Comparison of ENCODE assay signal across 29 mouse cellular contexts in the genomic region with DNA sequence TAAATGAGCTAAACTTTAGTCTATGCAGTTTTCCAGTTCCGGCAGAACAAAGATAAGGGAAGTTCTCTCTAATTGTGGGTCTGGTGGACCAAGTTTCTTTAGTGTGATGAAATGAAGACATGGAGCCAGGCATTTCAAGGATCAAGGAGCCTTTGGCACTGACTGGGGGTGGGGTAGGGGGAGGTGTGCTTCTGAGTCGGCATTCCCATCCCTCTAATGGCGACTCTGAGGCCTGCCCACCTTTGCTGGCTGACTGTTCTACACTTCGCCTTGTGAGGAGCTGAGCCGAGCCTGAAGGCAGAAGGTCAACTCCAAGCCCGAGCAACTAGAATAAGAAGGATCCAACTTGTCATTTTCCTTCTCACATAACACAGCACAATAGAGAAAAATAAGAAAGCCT. TPM values are rescaled to one million over a fixed set of nuclear protein-coding genes. Genes with fewer than 3 reads are reported as not detected.
DNase-seq lines count a peak whose midpoint lies in the region; ATAC-seq and TF ChIP-seq lines count a peak whose summit lies in the region.
"Had no signal": no experiment of that assay in that cellular context is flagged by ENCODE, and none has a peak within 500 bp of the region (broad histone marks: within the 10 kb centered on the region; RNA-seq: fewer than 3 reads in every experiment).

No protein-coding gene starts in this region.

- no peak for ATAC-seq in intestine, embryonic 14.5 days (replicated peaks; ENCODE audit: low FRiP score, low TSS enrichment, low read depth)
- no peak for ATAC-seq in intestine, embryonic 16.5 days
- ATAC-seq in intestine, postnatal 0 days: no peak
- ATAC-seq: forebrain, embryonic 16.5 days; hindbrain, embryonic 16.5 days had no signal

- no peak for TF ChIP-seq POLR2A in embryonic fibroblast, embryonic 13.5 days (IDR thresholded peaks at IDR 0.05; ENCODE audit: low read depth, low read length)
- peak; percentile 59 for TF ChIP-seq POLR2A in myocyte (IDR thresholded peaks at IDR 0.05; ENCODE audit: insufficient read length, low read depth)

- no peak overlapping the region for H3K27ac ChIP-seq in intestine, embryonic 14.5 days (ENCODE audit: low read depth)
- H3K27ac ChIP-seq in intestine, embryonic 16.5 days (ENCODE audit: low read length): no peak overlapping the region
- peak overlapping the region; percentile 20; the same call in 1 of the 2 replicates for H3K27ac ChIP-seq in embryonic fibroblast, embryonic 13.5 days (ENCODE audit: insufficient read depth, low read length)
- no peak overlapping the region for H3K27ac ChIP-seq in intestine, postnatal 0 days (ENCODE audit: low read depth, low read length)
- H3K27ac ChIP-seq: heart, embryonic 15.5 days; midbrain, embryonic 12.5 days had no signal

- intact Hi-C loops in left cerebral cortex, postnatal 25 days (cut with DNase I): no loop called here

- peak overlapping the region; percentile 1 for H3K4me2 ChIP-seq in intestine, embryonic 14.5 days (ENCODE audit: low read length)
- no peak overlapping the region for H3K4me2 ChIP-seq in intestine, embryonic 16.5 days (ENCODE audit: low read depth, low read length)
- H3K4me2 ChIP-seq in myocyte (ENCODE audit: low read depth): peak overlapping the region; percentile 100
- H3K4me2 ChIP-seq in intestine, postnatal 0 days (replicated peaks; ENCODE audit: low read depth): no peak overlapping the region
- H3K4me2 ChIP-seq: heart, embryonic 15.5 days; midbrain, embryonic 12.5 days had no signal

- no peaks in the 10 kb centered on the region for H3K36me3 ChIP-seq in intestine, embryonic 14.5 days (ENCODE audit: control insufficient read depth, insufficient read depth, low read length)
- H3K36me3 ChIP-seq in intestine, embryonic 16.5 days (ENCODE audit: control insufficient read depth, insufficient read depth, low read length): no peaks in the 10 kb centered on the region
- no peaks in the 10 kb centered on the region for H3K36me3 ChIP-seq in myocyte (ENCODE audit: control insufficient read depth, insufficient read depth)
- H3K36me3 ChIP-seq in intestine, postnatal 0 days (ENCODE audit: control insufficient read depth, insufficient read depth): no peaks in the 10 kb centered on the region
- H3K36me3 ChIP-seq: heart, embryonic 15.5 days; midbrain, embryonic 12.5 days had no signal

- DNase-seq in intestine, embryonic 14.5 days (ENCODE audit: low spot score): no peak
- peak; percentile 51 for DNase-seq in 3134 (ENCODE audit: extremely low read depth, insufficient read length, low spot score)
- DNase-seq in cerebellum, postnatal 14 days: no peak
- no peak for DNase-seq in left cerebral cortex, postnatal 25 days (ENCODE audit: low spot score in 2 of 2)
- DNase-seq: adrenal gland, adult 2 months; B cell, adult 2 months; cerebellum, adult 9-10 months; embryo, embryonic 11 days; heart, adult 18-20 months; heart, postnatal 4 days; liver; lung, postnatal 10 days; thymus, postnatal 14 days had no signal

- H3K27me3 ChIP-seq in intestine, embryonic 14.5 days (replicated peaks; ENCODE audit: control insufficient read depth, insufficient read depth, low read length): peaks cover 99% of the 10 kb centered on the region
- peaks cover 86% of the 10 kb centered on the region for H3K27me3 ChIP-seq in intestine, embryonic 16.5 days (replicated peaks; ENCODE audit: control insufficient read depth, insufficient read depth, low read length)
- no peaks in the 10 kb centered on the region for H3K27me3 ChIP-seq in myocyte (ENCODE audit: control insufficient read depth, insufficient read depth, insufficient read length)
- H3K27me3 ChIP-seq in intestine, postnatal 0 days (replicated peaks; ENCODE audit: control insufficient read depth, insufficient read depth, low read length): peaks cover 96% of the 10 kb centered on the region

- no peak overlapping the region for H3K4me3 ChIP-seq in intestine, embryonic 14.5 days (ENCODE audit: low read depth, low read length)
- H3K4me3 ChIP-seq in intestine, embryonic 16.5 days (ENCODE audit: low read length): no peak overlapping the region
- no peak overlapping the region for H3K4me3 ChIP-seq in embryonic fibroblast, embryonic 13.5 days (ENCODE audit: insufficient read depth, low read length)
- peak overlapping the region; percentile 85 for H3K4me3 ChIP-seq in myocyte
- H3K4me3 ChIP-seq in intestine, postnatal 0 days (ENCODE audit: low read depth, low read length): no peak overlapping the region
- H3K4me3 ChIP-seq: heart, embryonic 15.5 days; midbrain, embryonic 12.5 days had no signal

- H3K79me2 ChIP-seq in myocyte (ENCODE audit: control insufficient read depth, insufficient read depth): peaks cover 95% of the 10 kb centered on the region

- H3K9me3 ChIP-seq in intestine, embryonic 14.5 days (ENCODE audit: control insufficient read depth, low read length): no peaks in the 10 kb centered on the region
- no peaks in the 10 kb centered on the region for H3K9me3 ChIP-seq in intestine, embryonic 16.5 days (ENCODE audit: control insufficient read depth, low read length)
- no peaks in the 10 kb centered on the region for H3K9me3 ChIP-seq in intestine, postnatal 0 days (ENCODE audit: control insufficient read depth)
- H3K9me3 ChIP-seq: heart, embryonic 15.5 days; midbrain, embryonic 12.5 days had no signal

- H3K9ac ChIP-seq in intestine, embryonic 14.5 days (ENCODE audit: low read length): no peak overlapping the region
- H3K9ac ChIP-seq in intestine, embryonic 16.5 days (ENCODE audit: low read depth, low read length): no peak overlapping the region
- no peak overlapping the region for H3K9ac ChIP-seq in intestine, postnatal 0 days (ENCODE audit: low read depth, low read length)
- H3K9ac ChIP-seq: heart, embryonic 15.5 days; midbrain, embryonic 12.5 days had no signal

- TF ChIP-seq CTCF in embryonic fibroblast, embryonic 13.5 days (IDR thresholded peaks at IDR 0.05; ENCODE audit: borderline replicate concordance, insufficient read depth, low read length): no peak
- no peak for TF ChIP-seq CTCF in intestine, postnatal 0 days (IDR thresholded peaks at IDR 0.05; ENCODE audit: low read depth)

- peak overlapping the region; percentile 11 for H3ac ChIP-seq in myocyte (ENCODE audit: control insufficient read depth, insufficient read length)

- peaks cover 4% of the 10 kb centered on the region; the same call in 1 of the 2 replicates for H3K4me1 ChIP-seq in intestine, embryonic 14.5 days (replicated peaks; ENCODE audit: control insufficient read depth, insufficient read depth, low read length)
- H3K4me1 ChIP-seq in intestine, embryonic 16.5 days (ENCODE audit: control insufficient read depth, insufficient read depth, low read length): peaks cover 10% of the 10 kb centered on the region; the same call in 1 of the 2 replicates
- no peaks in the 10 kb centered on the region for H3K4me1 ChIP-seq in embryonic fibroblast, embryonic 13.5 days (ENCODE audit: control insufficient read depth, insufficient read depth, low read length)
- H3K4me1 ChIP-seq in intestine, postnatal 0 days (replicated peaks; ENCODE audit: control insufficient read depth, insufficient read depth, low read length): no peaks in the 10 kb centered on the region

- WGBS in intestine, embryonic 14.5 days: 1% methylated on average over 6 of the region's 6 CpGs
- WGBS in intestine, embryonic 16.5 days: 4% methylated on average over 6 of the region's 6 CpGs
- 5% methylated on average over 6 of the region's 6 CpGs for WGBS in intestine, postnatal 0 days

RNA-seq across cellular contexts. Expression of gene Hoxc10, which starts 4.9 kb away (rescaled TPM):
- polyA plus RNA-seq in intestine, embryonic 14.5 days (2014; fragmentation: Nextera tagmentation; extraction: Ambion mirVana): 2.6 and 3.1 TPM in 2 replicates
- 1.1 and 1.3 TPM in 2 replicates for polyA plus RNA-seq in intestine, embryonic 16.5 days (2015; fragmentation: Nextera tagmentation; extraction: Ambion mirVana)
- polyA plus RNA-seq in embryonic fibroblast, embryonic 13.5 days (2011; ENCODE audit: insufficient read length, low read depth, missing spikeins): 7.3 and 16.6 TPM in 2 replicates
- 43.5 TPM for polyA plus RNA-seq in myocyte (2012; fragmentation: generic; extraction: Trizol)
- polyA plus RNA-seq in intestine, postnatal 0 days (2015; fragmentation: Nextera tagmentation; extraction: Ambion mirVana): 0.25 TPM in 1 of 2 replicates, not detected in the other
- not detected for total RNA-seq in left cerebral cortex, postnatal 25 days (2021)
- total RNA-seq: heart, adult 18-20 months; heart, postnatal 4 days; layer of hippocampus, postnatal 10 days; left cerebral cortex, adult 8-10 months; megakaryocyte progenitor cell, adult 5-6 weeks; monocyte, adult 5-6 weeks had no signal
- polyA plus RNA-seq: adrenal gland, adult 2 months; embryonic facial prominence, embryonic 14.5 days; forebrain, embryonic 16.5 days; heart, embryonic 15.5 days; hindbrain, embryonic 16.5 days; liver, embryonic 16.5 days; midbrain, embryonic 12.5 days; small intestine, adult 2 months had no signal

RNA-seq across cellular contexts. Expression of gene Hoxc5, which starts 5.5 kb away (rescaled TPM):
- 12.2 and 14.1 TPM in 2 replicates for polyA plus RNA-seq in intestine, embryonic 14.5 days (2014; fragmentation: Nextera tagmentation; extraction: Ambion mirVana)
- polyA plus RNA-seq in intestine, embryonic 16.5 days (2015; fragmentation: Nextera tagmentation; extraction: Ambion mirVana): 6.8 and 7.2 TPM in 2 replicates
- polyA plus RNA-seq in embryonic fibroblast, embryonic 13.5 days (2011; ENCODE audit: insufficient read length, low read depth, missing spikeins): 7.6 and 11.0 TPM in 2 replicates
- 1.2 TPM for polyA plus RNA-seq in myocyte (2012; fragmentation: generic; extraction: Trizol)
- polyA plus RNA-seq in intestine, postnatal 0 days (2015; fragmentation: Nextera tagmentation; extraction: Ambion mirVana): 3.4 and 3.9 TPM in 2 replicates
- not detected for total RNA-seq in left cerebral cortex, postnatal 25 days (2021)
- total RNA-seq: heart, postnatal 4 days; layer of hippocampus, postnatal 10 days; left cerebral cortex, adult 8-10 months; megakaryocyte progenitor cell, adult 5-6 weeks; monocyte, adult 5-6 weeks had no signal
- polyA plus RNA-seq: forebrain, embryonic 16.5 days; midbrain, embryonic 12.5 days had no signal

RNA-seq across cellular contexts. Expression of gene Hoxc11, which starts 7.5 kb away (rescaled TPM):
- 0.11 TPM in 2 replicates for polyA plus RNA-seq in intestine, embryonic 14.5 days (2014; fragmentation: Nextera tagmentation; extraction: Ambion mirVana)
- polyA plus RNA-seq in intestine, embryonic 16.5 days (2015; fragmentation: Nextera tagmentation; extraction: Ambion mirVana): 0.06 TPM in 1 of 2 replicates, not detected in the other
- polyA plus RNA-seq in embryonic fibroblast, embryonic 13.5 days (2011; ENCODE audit: insufficient read length, low read depth, missing spikeins): 0.40 and 1.2 TPM in 2 replicates
- polyA plus RNA-seq in myocyte (2012; fragmentation: generic; extraction: Trizol): 20.5 TPM
- not detected in 2 replicates for polyA plus RNA-seq in intestine, postnatal 0 days (2015; fragmentation: Nextera tagmentation; extraction: Ambion mirVana)
- total RNA-seq in left cerebral cortex, postnatal 25 days (2021): not detected
- total RNA-seq: adrenal gland, adult 2 months; heart, adult 18-20 months; heart, postnatal 4 days; layer of hippocampus, postnatal 10 days; left cerebral cortex, adult 8-10 months; megakaryocyte progenitor cell, adult 5-6 weeks; monocyte, adult 5-6 weeks had no signal
- polyA plus RNA-seq: adrenal gland, adult 2 months; embryonic facial prominence, embryonic 14.5 days; forebrain, embryonic 16.5 days; heart, embryonic 15.5 days; hindbrain, embryonic 16.5 days; liver, embryonic 16.5 days; midbrain, embryonic 12.5 days; small intestine, adult 2 months; testis, adult 2 months had no signal

RNA-seq across cellular contexts. Expression of gene Hoxc9, which starts 14.5 kb away (rescaled TPM):
- 1.7 and 1.9 TPM in 2 replicates for polyA plus RNA-seq in intestine, embryonic 14.5 days (2014; fragmentation: Nextera tagmentation; extraction: Ambion mirVana)
- polyA plus RNA-seq in intestine, embryonic 16.5 days (2015; fragmentation: Nextera tagmentation; extraction: Ambion mirVana): 0.49 and 0.76 TPM in 2 replicates
- 4.9 and 6.2 TPM in 2 replicates for polyA plus RNA-seq in embryonic fibroblast, embryonic 13.5 days (2011; ENCODE audit: insufficient read length, low read depth, missing spikeins)
- 10.5 TPM for polyA plus RNA-seq in myocyte (2012; fragmentation: generic; extraction: Trizol)
- polyA plus RNA-seq in intestine, postnatal 0 days (2015; fragmentation: Nextera tagmentation; extraction: Ambion mirVana): 0.43 and 0.58 TPM in 2 replicates
- total RNA-seq in left cerebral cortex, postnatal 25 days (2021): not detected
- total RNA-seq: heart, adult 18-20 months; heart, postnatal 4 days; layer of hippocampus, postnatal 10 days; left cerebral cortex, adult 8-10 months; megakaryocyte progenitor cell, adult 5-6 weeks; monocyte, adult 5-6 weeks had no signal
- polyA plus RNA-seq: embryonic facial prominence, embryonic 14.5 days; forebrain, embryonic 16.5 days; heart, embryonic 15.5 days; liver, embryonic 16.5 days; midbrain, embryonic 12.5 days had no signal

RNA-seq across cellular contexts. Expression of gene Hoxc12, which starts 25.2 kb away (rescaled TPM):
- polyA plus RNA-seq in intestine, embryonic 14.5 days (2014; fragmentation: Nextera tagmentation; extraction: Ambion mirVana): not detected in 2 replicates
- not detected in 2 replicates for polyA plus RNA-seq in intestine, embryonic 16.5 days (2015; fragmentation: Nextera tagmentation; extraction: Ambion mirVana)
- polyA plus RNA-seq in embryonic fibroblast, embryonic 13.5 days (2011; ENCODE audit: insufficient read length, low read depth, missing spikeins): not detected in 2 replicates
- 5.6 TPM for polyA plus RNA-seq in myocyte (2012; fragmentation: generic; extraction: Trizol)
- polyA plus RNA-seq in intestine, postnatal 0 days (2015; fragmentation: Nextera tagmentation; extraction: Ambion mirVana): not detected in 2 replicates
- not detected for total RNA-seq in left cerebral cortex, postnatal 25 days (2021)
- total RNA-seq: adrenal gland, adult 2 months; heart, adult 18-20 months; heart, postnatal 4 days; layer of hippocampus, postnatal 10 days; left cerebral cortex, adult 8-10 months; megakaryocyte progenitor cell, adult 5-6 weeks; monocyte, adult 5-6 weeks had no signal
- polyA plus RNA-seq: adrenal gland, adult 2 months; embryonic facial prominence, embryonic 14.5 days; forebrain, embryonic 16.5 days; heart, embryonic 15.5 days; hindbrain, embryonic 16.5 days; liver, embryonic 16.5 days; midbrain, embryonic 12.5 days; small intestine, adult 2 months; testis, adult 2 months had no signal

Comparison
In these comparisons a context has a peak if more than half of its experiments do, and no peak if none do; other contexts are left out.
1. H3K4me2 ChIP-seq: peak in intestine, embryonic 14.5 days (single experiment) and myocyte (single experiment); none in intestine, embryonic 16.5 days (single experiment) and intestine, postnatal 0 days (single experiment).